Mouse (Mus musculus) intestine, postnatal 0 days (tissue): ENCODE results near the gene Col26a1. TPM values are rescaled to one million over a fixed set of nuclear protein-coding genes. Genes with fewer than 3 reads are reported as not detected.
A peak's percentile ranks its signal among the peaks of the same experiment; 100 is the strongest.

Source experiments
- ATAC-seq: fragments of 200-750 bp; cut with Nextera tagmentation; 2 replicates; pipeline ENCODE4 v1.8.0; 2017; ENCODE audit warnings: mild to moderate bottlenecking, moderate TSS enrichment, moderate library complexity
- H3K27ac ChIP-seq: fragments of 300-500 bp; sonication (generic); 2 replicates; pipeline ENCODE4 v1.5.1; 2014; ENCODE audit warnings: mild to moderate bottlenecking, low read depth, low read length, moderate library complexity
- H3K27me3 ChIP-seq: fragments of 300-500 bp; sonication (generic); replicated peaks from 2 replicates; pipeline ENCODE4 v1.6.1; 2014; ENCODE audit warnings: low read length, mixed read lengths; ENCODE audit not compliant: control insufficient read depth, insufficient read depth
- H3K36me3 ChIP-seq: fragments of 300-500 bp; sonication (generic); 2 replicates; pipeline ENCODE4 v1.6.1; 2014; ENCODE audit warnings: mild to moderate bottlenecking, moderate library complexity; ENCODE audit not compliant: control insufficient read depth, insufficient read depth
- H3K4me1 ChIP-seq: fragments of 300-500 bp; sonication (generic); replicated peaks from 2 replicates; pipeline ENCODE4 v1.6.1; 2014; ENCODE audit warnings: antibody characterized with exemption, low read length, mixed read lengths; ENCODE audit not compliant: control insufficient read depth, insufficient read depth
- H3K4me2 ChIP-seq: fragments of 300-500 bp; sonication (generic); replicated peaks from 2 replicates; pipeline ENCODE4 v1.6.1; 2014; ENCODE audit warnings: low read depth, mild to moderate bottlenecking, moderate library complexity
- H3K4me3 ChIP-seq: fragments of 300-500 bp; sonication (generic); 2 replicates; pipeline ENCODE4 v1.5.1; 2014; ENCODE audit warnings: low read depth, low read length
- H3K9ac ChIP-seq: fragments of 300-500 bp; sonication (generic); 2 replicates; pipeline ENCODE4 v1.6.1; 2014; ENCODE audit warnings: mild to moderate bottlenecking, low read depth, low read length
- H3K9me3 ChIP-seq: fragments of 300-500 bp; sonication (generic); 2 replicates; pipeline ENCODE4 v1.6.1; 2016; ENCODE audit warnings: mixed run types; ENCODE audit not compliant: control insufficient read depth
- CTCF ChIP-seq: sonication (generic); IDR thresholded peaks from 2 replicates; pipeline ENCODE4 v1.5.1; 2016; ENCODE audit warnings: low read depth, mild to moderate bottlenecking, control low read depth, antibody characterized with exemption, moderate library complexity
- WGBS: fragments of 180-500 bp; shearing (Covaris S2); extraction: QIAGEN DNeasy Blood & Tissue Kit; methylation state at CpG from one replicate; pipeline ENCODE4 v1.1.7; 2014; 5-methylcytosine and 5-hydroxymethylcytosine counted together
- polyA plus RNA-seq: library from polyadenylated mRNA; unstranded; fragments of >200 nt; fragmentation: Nextera tagmentation; extraction: Ambion mirVana; gene quantifications from 2 replicates; pipeline ENCODE4 v1.2.1, GENCODE M21; 2015

Col26a1 gene
- polyA plus RNA-seq, 1 experiment from 2014 or later: 2.7 TPM

DNA sequence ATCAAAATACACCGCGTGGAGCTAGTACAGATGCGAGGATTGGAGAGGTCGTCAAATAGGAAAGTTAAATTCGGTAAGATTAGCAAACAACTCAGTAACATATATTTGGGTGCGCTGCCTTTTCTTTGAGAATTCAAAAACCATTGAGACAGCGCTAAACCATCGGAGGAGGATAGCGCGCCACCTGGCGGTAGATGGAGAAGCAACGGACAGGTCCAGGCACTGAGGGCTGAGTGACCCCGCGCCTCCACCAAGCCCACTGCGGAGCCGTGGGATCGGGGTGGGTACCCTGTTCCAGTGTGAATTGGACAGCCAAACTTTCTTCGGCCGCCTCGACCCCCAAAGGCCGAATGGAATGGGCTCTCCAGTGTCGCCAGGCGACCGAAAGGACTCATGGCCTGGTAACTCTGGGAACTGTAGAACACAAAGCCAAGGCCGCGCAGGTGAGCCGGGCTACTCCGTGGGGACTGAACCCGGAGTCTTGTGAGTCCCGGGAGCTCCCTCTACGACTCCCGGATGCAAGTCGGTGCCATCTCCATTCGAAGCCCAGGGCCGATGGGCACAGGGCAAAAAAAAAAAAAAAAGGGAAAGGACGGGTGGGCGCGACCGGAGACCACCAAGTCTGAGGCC is 1.5 kb downstream of the Col26a1 start:
- peak overlapping the region; percentile 26; the same call in 1 of the 2 replicates for H3K4me3 ChIP-seq
- H3K9me3 ChIP-seq: no peaks in the 10 kb centered on the region
- H3K27me3 ChIP-seq: peaks cover 33% of the 10 kb centered on the region
- H3K4me2 ChIP-seq: peak overlapping the region; percentile 63
- 4% methylated on average over 37 of the region's 39 CpGs for WGBS
- TF ChIP-seq CTCF: peak; percentile 92
- H3K9ac ChIP-seq: no peak overlapping the region
- ATAC-seq: no peak
- no peaks in the 10 kb centered on the region for H3K36me3 ChIP-seq
- H3K27ac ChIP-seq: no peak overlapping the region
- H3K4me1 ChIP-seq: no peaks in the 10 kb centered on the region

DNA sequence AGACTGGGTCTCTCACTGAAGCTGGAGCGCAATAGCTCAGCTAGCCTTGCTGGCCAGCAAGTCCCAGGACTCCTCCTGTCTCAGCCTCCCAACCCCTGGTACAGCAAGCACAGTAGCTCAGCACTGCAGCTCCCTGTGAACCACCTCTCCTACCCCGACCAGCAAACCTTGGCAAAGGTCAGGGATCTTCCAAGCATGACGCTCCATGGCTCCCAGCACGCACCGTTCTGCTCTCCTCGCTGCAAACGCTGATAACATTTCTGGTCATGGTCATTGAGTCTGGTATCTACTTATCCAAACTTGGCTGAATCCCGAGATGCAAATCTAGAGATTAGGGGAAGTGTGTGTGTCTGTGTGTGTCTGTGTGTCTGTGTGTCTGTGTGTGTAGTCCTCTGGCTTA is 2.9 kb downstream of the Col26a1 start:
- no peak for ATAC-seq
- Histone ChIP-seq H3K4me1 (no peaks in the 10 kb centered on the region), H3K36me3 (no peaks in the 10 kb centered on the region), H3K9me3 (no peaks in the 10 kb centered on the region), H3K4me2 (no peak overlapping the region), H3K4me3 (no peak overlapping the region), H3K27me3 (peaks cover 33% of the 10 kb centered on the region), H3K27ac (no peak overlapping the region), H3K9ac (no peak overlapping the region)
- TF ChIP-seq CTCF: no peak
- 73% methylated on average over 8 of the region's 8 CpGs for WGBS

DNA sequence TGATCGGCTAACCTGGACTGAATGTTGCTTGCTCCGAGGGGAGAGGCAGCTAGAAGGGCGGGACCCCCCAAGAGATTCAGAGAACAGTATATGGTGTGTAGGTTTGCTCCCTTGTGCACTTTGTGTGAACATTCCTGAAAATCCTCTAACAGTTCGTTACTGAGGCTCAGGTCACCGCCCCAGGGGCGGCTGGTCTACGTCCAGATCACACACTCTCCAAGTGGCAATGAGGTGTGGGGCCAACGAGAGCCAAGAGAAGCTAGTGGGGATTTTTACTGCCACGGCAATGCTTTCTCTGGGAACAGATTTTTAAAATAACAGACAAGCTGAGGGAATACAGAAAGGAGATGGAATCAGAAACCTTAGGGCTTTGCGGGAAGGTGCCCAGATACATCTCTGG is 8.7 kb downstream of the Col26a1 start:
- 66% methylated on average over 10 of the region's 10 CpGs for WGBS
- Histone ChIP-seq H3K4me3 (no peak overlapping the region), H3K27me3 (no peaks in the 10 kb centered on the region), H3K36me3 (no peaks in the 10 kb centered on the region), H3K27ac (no peak overlapping the region), H3K4me1 (no peaks in the 10 kb centered on the region), H3K9ac (no peak overlapping the region), H3K9me3 (no peaks in the 10 kb centered on the region), H3K4me2 (no peak overlapping the region)
- TF ChIP-seq CTCF: no peak
- ATAC-seq: no peak

DNA sequence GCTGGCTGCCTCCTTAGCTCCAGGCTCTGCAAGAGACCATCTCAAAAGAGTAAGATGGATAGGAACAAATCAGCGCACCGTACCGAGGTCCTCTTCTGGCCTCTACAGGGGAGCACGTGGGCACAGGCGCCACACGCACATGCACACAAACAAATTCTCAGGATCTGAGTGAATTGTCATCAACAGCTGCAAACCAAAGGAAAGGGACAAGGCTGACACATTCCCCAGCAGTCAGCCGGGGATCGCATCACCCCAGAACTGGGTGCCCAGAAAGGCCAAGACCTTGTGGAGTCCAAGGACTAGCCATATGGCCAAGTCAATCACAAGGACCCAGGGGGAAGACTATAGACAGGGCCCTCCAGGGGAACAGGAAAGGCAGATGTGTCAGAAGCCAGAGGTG is 10.6 kb downstream of the Col26a1 start:
- no peak for TF ChIP-seq CTCF
- H3K4me3 ChIP-seq: no peak overlapping the region
- H3K9ac ChIP-seq: no peak overlapping the region
- 78% methylated on average over 8 of the region's 8 CpGs for WGBS
- H3K4me2 ChIP-seq: no peak overlapping the region
- H3K27ac ChIP-seq: no peak overlapping the region
- H3K4me1 ChIP-seq: no peaks in the 10 kb centered on the region
- no peaks in the 10 kb centered on the region for H3K27me3 ChIP-seq
- H3K36me3 ChIP-seq: no peaks in the 10 kb centered on the region
- no peaks in the 10 kb centered on the region for H3K9me3 ChIP-seq
- no peak for ATAC-seq

DNA sequence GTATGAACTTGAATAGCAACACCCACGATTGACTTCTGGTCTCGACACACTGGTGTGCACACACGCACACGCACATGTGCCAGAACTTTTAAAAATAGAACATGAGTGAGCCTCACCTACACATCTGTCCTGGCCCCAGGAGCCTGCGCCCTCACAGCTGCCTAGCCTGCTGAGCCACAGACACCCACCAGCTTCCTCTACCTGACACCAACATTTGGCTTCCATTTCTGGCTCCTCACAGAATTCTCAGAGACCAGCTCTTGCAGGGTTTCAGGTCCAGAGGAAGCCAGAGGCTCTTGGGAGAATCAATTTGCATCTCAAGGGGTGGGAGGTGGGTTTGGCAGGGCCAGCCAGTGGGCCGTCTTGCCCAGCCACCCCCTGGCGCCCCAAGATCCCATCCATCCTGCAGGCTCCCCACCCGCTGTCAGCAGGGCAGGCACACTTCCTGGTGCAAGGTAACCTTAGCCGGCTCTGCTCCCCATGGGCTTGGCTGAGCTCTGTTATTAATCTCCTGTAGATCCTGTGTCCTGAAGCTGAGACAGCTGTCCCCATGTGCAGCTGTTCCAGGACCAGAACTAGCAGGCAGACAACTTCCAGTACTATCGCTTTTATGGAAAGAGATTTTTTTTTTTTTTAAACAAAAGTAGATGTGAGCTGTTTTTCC is 13.4 kb downstream of the Col26a1 start:
- Histone ChIP-seq H3K4me2 (no peak overlapping the region), H3K4me3 (no peak overlapping the region), H3K4me1 (no peaks in the 10 kb centered on the region), H3K36me3 (no peaks in the 10 kb centered on the region), H3K27ac (no peak overlapping the region), H3K27me3 (no peaks in the 10 kb centered on the region), H3K9me3 (no peaks in the 10 kb centered on the region), H3K9ac (no peak overlapping the region)
- no peak for ATAC-seq
- no peak for TF ChIP-seq CTCF
- 57% methylated on average over 10 of the region's 10 CpGs for WGBS

DNA sequence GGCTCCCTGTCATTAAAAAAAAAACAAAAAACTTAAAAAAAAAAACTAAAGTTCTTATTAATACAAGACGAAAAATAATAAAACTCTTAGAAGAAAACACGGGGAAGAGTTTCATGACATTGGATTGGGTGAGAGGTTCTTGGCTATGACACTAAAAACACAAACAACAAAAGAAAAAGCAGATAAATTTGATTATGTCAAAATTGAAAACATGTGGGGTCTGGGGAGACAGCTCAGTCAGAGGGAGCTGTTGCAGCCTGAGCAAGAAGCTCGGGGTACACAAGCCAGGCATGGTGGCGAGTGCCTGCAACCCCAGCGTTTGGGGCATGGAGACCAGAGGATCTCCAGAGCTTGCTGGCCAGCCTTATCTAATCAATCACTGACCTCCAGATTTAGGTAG is 15.3 kb downstream of the Col26a1 start:
- Histone ChIP-seq H3K9me3 (no peaks in the 10 kb centered on the region), H3K9ac (no peak overlapping the region), H3K36me3 (no peaks in the 10 kb centered on the region), H3K4me1 (no peaks in the 10 kb centered on the region), H3K27ac (no peak overlapping the region), H3K27me3 (no peaks in the 10 kb centered on the region), H3K4me2 (no peak overlapping the region), H3K4me3 (no peak overlapping the region)
- no peak for TF ChIP-seq CTCF
- 72% methylated on average over 5 of the region's 5 CpGs for WGBS
- ATAC-seq: no peak
